Mouse (Mus musculus) adrenal gland, postnatal 10 days (tissue): ENCODE data around the gene Diaph3. TPM values are rescaled to one million over a fixed set of nuclear protein-coding genes. Genes with fewer than 3 reads are reported as not detected.

Experiments
- DNase-seq: peaks from one replicate; pipeline ENCODE4 v3.0.0; 2021; ENCODE audit warnings: mixed read lengths
- long read RNA-seq, 2 experiments: library from polyadenylated mRNA; stranded (forward); transcript quantifications; one replicate each; pipeline ENCODE4 v2.0.0; 2021
- total RNA-seq, 2 experiments: library from RNA; stranded (reverse); gene quantifications; 2 replicates each; pipeline ENCODE4 v1.2.3; 2021

Gene Diaph3
- 10 to 100 TPM in 1 of 2 experiments, 1 to 10 TPM in 1; 7.6 to 12.3 TPM for total RNA-seq
- long read RNA-seq, experiment 1, result 0 reads
- long read RNA-seq, experiment 2, result 0 reads

- peak; percentile 98 for DNase-seq
Observed at GRCm38 (mm10) chr14:87140963-87141486, at the start of gene Diaph3. Gene Diaph3 (minus strand): TSS chr14:87141235.

GRCm38 (mm10) chr14:87190685-87191084 is 49.6 kb upstream of the Diaph3 start:
- DNase-seq, result no peak

- no peak for DNase-seq
Observed at GRCm38 (mm10) chr14:87171577-87171976, 30.5 kb upstream of the Diaph3 start.

GRCm38 (mm10) chr14:87169151-87169550 is 28.1 kb upstream of the Diaph3 start:
- no peak for DNase-seq

- no peak for DNase-seq
Observed at GRCm38 (mm10) chr14:87155621-87156238, 14.7 kb upstream of the Diaph3 start.

GRCm38 (mm10) chr14:87149684-87150083 is 8.6 kb upstream of the Diaph3 start:
- no peak for DNase-seq

- no peak for DNase-seq
Observed at GRCm38 (mm10) chr14:87146704-87147103, 5.7 kb upstream of the Diaph3 start.

- DNase-seq, result no peak
Observed at GRCm38 (mm10) chr14:87145351-87145750, 4.3 kb upstream of the Diaph3 start.

GRCm38 (mm10) chr14:87141777-87142176 is 742 bp upstream of the Diaph3 start:
- no peak for DNase-seq

- DNase-seq, result peak; percentile 4
Observed at GRCm38 (mm10) chr14:87140327-87140962, 590 bp downstream of the Diaph3 start.

GRCm38 (mm10) chr14:87126076-87126639 is 14.9 kb downstream of the Diaph3 start:
- DNase-seq, result no peak

- DNase-seq, result no peak
Observed at GRCm38 (mm10) chr14:87125492-87125891, 15.5 kb downstream of the Diaph3 start.

- DNase-seq, result no peak
Observed at GRCm38 (mm10) chr14:87123091-87123490, 17.9 kb downstream of the Diaph3 start.

- DNase-seq, result no peak
Observed at GRCm38 (mm10) chr14:87121868-87122267, 19.2 kb downstream of the Diaph3 start.

- no peak for DNase-seq
Observed at GRCm38 (mm10) chr14:87110634-87111033, 30.4 kb downstream of the Diaph3 start.

GRCm38 (mm10) chr14:87099380-87100088 is 41.5 kb downstream of the Diaph3 start:
- no peak for DNase-seq

- no peak for DNase-seq
Observed at GRCm38 (mm10) chr14:87098093-87098492, 42.9 kb downstream of the Diaph3 start.

GRCm38 (mm10) chr14:87091522-87091921 is 49.5 kb downstream of the Diaph3 start:
- no peak for DNase-seq

GRCm38 (mm10) chr14:87091108-87091507 is 49.9 kb downstream of the Diaph3 start:
- DNase-seq, result no peak

- no peak for DNase-seq
Observed at GRCm38 (mm10) chr14:87088928-87089327, 52.1 kb downstream of the Diaph3 start.

- no peak for DNase-seq
Observed at GRCm38 (mm10) chr14:87088456-87088855, 52.6 kb downstream of the Diaph3 start.

- DNase-seq, result no peak
Observed at GRCm38 (mm10) chr14:87087996-87088395, 53.0 kb downstream of the Diaph3 start.

GRCm38 (mm10) chr14:87084906-87085305 is 56.1 kb downstream of the Diaph3 start:
- DNase-seq, result peak; percentile 12
